Mouse (Mus musculus) MEL (cell line): ENCODE results near the gene Tmem115. TPM values are rescaled to one million over a fixed set of nuclear protein-coding genes. Genes with fewer than 3 reads are reported as not detected.

ENCODE experiments used
- DNase-seq: peaks from one replicate; pipeline ENCODE4 v3.0.0; 2011; ENCODE audit warnings: low read depth, low spot score
- H3K27ac ChIP-seq: 2 replicates; pipeline ENCODE4 v1.5.1; 2012; ENCODE audit warnings: low read depth, mild to moderate bottlenecking, control low read depth, low read length, moderate library complexity; ENCODE audit not compliant: control insufficient read depth
- H3K27me3 ChIP-seq, 2 experiments: fragments of 150-350 bp in 1 of 2; sonication (generic) in 1 of 2; 2 replicates each; pipeline ENCODE4 v1.6.1; 2012; ENCODE audit warnings: low read length in 2 of 2, mild to moderate bottlenecking in 2 of 2, improper control_type of control experiment in 1 of 2, moderate library complexity in 1 of 2; ENCODE audit not compliant: insufficient read depth in 2 of 2, control insufficient read depth in 1 of 2
- H3K36me3 ChIP-seq, 2 experiments: 2 replicates each; pipeline ENCODE4 v1.6.1; 2012 to 2014; ENCODE audit warnings: low read length in 2 of 2, improper control_type of control experiment in 1 of 2, inconsistent platforms in 1 of 2, mild to moderate bottlenecking in 1 of 2; ENCODE audit not compliant: insufficient read depth in 2 of 2, control insufficient read depth in 1 of 2
- H3K4me1 ChIP-seq, 2 experiments: fragments of 150-350 bp in 1 of 2; sonication (generic) in 1 of 2; 2 replicates each; pipeline ENCODE4 v1.6.1; 2012; ENCODE audit warnings: low read length in 2 of 2, improper control_type of control experiment in 1 of 2, mild to moderate bottlenecking in 1 of 2; ENCODE audit not compliant: insufficient read depth in 2 of 2, control insufficient read depth in 1 of 2
- H3K4me3 ChIP-seq, 2 experiments: fragments of 150-350 bp in 1 of 2; sonication (generic) in 1 of 2; 2 replicates each; pipeline ENCODE4 v1.5.1; 2012; ENCODE audit warnings: low read depth in 2 of 2, low read length in 2 of 2, mild to moderate bottlenecking in 2 of 2, moderate library complexity in 2 of 2, control low read depth in 1 of 2, improper control_type of control experiment in 1 of 2; ENCODE audit not compliant: control insufficient read depth in 1 of 2, insufficient read depth in 1 of 2
- H3K79me2 ChIP-seq: 2 replicates; pipeline ENCODE4 v1.6.1; 2012; ENCODE audit warnings: mild to moderate bottlenecking, low read length, moderate library complexity; ENCODE audit not compliant: control insufficient read depth, poor library complexity, insufficient read depth
- H3K9ac ChIP-seq: 2 replicates; pipeline ENCODE4 v1.6.1; 2012; ENCODE audit warnings: low read depth, mild to moderate bottlenecking, control low read depth, low read length, moderate library complexity; ENCODE audit not compliant: control insufficient read depth, poor library complexity, severe bottlenecking
- H3K9me3 ChIP-seq: fragments of 150-350 bp; sonication (generic); replicated peaks from 2 replicates; pipeline ENCODE4 v1.6.1; 2012; ENCODE audit warnings: mild to moderate bottlenecking, low read length, improper control_type of control experiment, moderate library complexity; ENCODE audit not compliant: insufficient read depth
- BHLHE40 ChIP-seq: IDR thresholded peaks from 2 replicates; pipeline ENCODE4 v1.6.1; 2012; ENCODE audit warnings: low read depth, mild to moderate bottlenecking, inconsistent platforms, low read length, improper control_type of control experiment, borderline replicate concordance
- CHD1 ChIP-seq: IDR thresholded peaks from 2 replicates; pipeline ENCODE4 v1.6.1; 2012; ENCODE audit warnings: low read depth, mild to moderate bottlenecking, inconsistent platforms, low read length, improper control_type of control experiment
- CHD2 ChIP-seq: IDR thresholded peaks from 2 replicates; pipeline ENCODE4 v1.6.1; 2011; ENCODE audit warnings: low read length, improper control_type of control experiment
- EP300 ChIP-seq, 2 experiments: IDR thresholded peaks; 2 replicates each; pipeline ENCODE4 v1.6.1; 2011; ENCODE audit warnings: improper control_type of control experiment in 2 of 2, low read length in 2 of 2, low read depth in 1 of 2, mild to moderate bottlenecking in 1 of 2
- ETS1 ChIP-seq: IDR thresholded peaks from 2 replicates; pipeline ENCODE4 v1.6.1; 2012; ENCODE audit warnings: low read depth, mild to moderate bottlenecking, inconsistent platforms, low read length, improper control_type of control experiment, moderate library complexity
- HCFC1 ChIP-seq: IDR thresholded peaks from 2 replicates; pipeline ENCODE4 v1.6.1; 2012; ENCODE audit warnings: low read depth, mild to moderate bottlenecking, inconsistent platforms, low read length, improper control_type of control experiment, moderate library complexity
- KAT2A ChIP-seq: conservative IDR thresholded peaks from 2 replicates; pipeline ENCODE4 v1.6.1; 2012; ENCODE audit warnings: low read depth, low read length, improper control_type of control experiment, inconsistent platforms
- MAX ChIP-seq: IDR thresholded peaks from 2 replicates; pipeline ENCODE4 v1.6.1; 2011; ENCODE audit warnings: low read length, improper control_type of control experiment
- MAZ ChIP-seq: IDR thresholded peaks from 2 replicates; pipeline ENCODE4 v1.6.1; 2012; ENCODE audit warnings: low read depth, mild to moderate bottlenecking, inconsistent platforms, low read length, improper control_type of control experiment
- MXI1 ChIP-seq: IDR thresholded peaks from 2 replicates; pipeline ENCODE4 v1.6.1; 2011; ENCODE audit warnings: mild to moderate bottlenecking, low read depth, low read length, improper control_type of control experiment
- MYB ChIP-seq: IDR thresholded peaks from 2 replicates; pipeline ENCODE4 v1.6.1; 2011; ENCODE audit warnings: mild to moderate bottlenecking, low read depth, low read length, improper control_type of control experiment
- NELFE ChIP-seq: IDR thresholded peaks from 2 replicates; pipeline ENCODE4 v1.6.1; 2011; ENCODE audit warnings: low read depth, low read length, improper control_type of control experiment
- NRF1 ChIP-seq: IDR thresholded peaks from 2 replicates; pipeline ENCODE4 v1.6.1; 2014; ENCODE audit warnings: low read depth, mild to moderate bottlenecking, inconsistent platforms, low read length, improper control_type of control experiment, moderate library complexity; ENCODE audit not compliant: poor library complexity, insufficient read depth, severe bottlenecking
- POLR2AphosphoS2 ChIP-seq: IDR thresholded peaks from 2 replicates; pipeline ENCODE4 v1.6.1; 2011; ENCODE audit warnings: low read length, improper control_type of control experiment
- RAD21 ChIP-seq: IDR thresholded peaks from 2 replicates; pipeline ENCODE4 v1.6.1; 2011; ENCODE audit warnings: mild to moderate bottlenecking, low read depth, low read length, improper control_type of control experiment
- TAL1 ChIP-seq: IDR thresholded peaks from 2 replicates; pipeline ENCODE4 v1.6.1; 2012; ENCODE audit warnings: mild to moderate bottlenecking, inconsistent platforms, low read length, moderate library complexity, mixed read lengths
- USF1 ChIP-seq: IDR thresholded peaks from 2 replicates; pipeline ENCODE4 v1.6.1; 2014; ENCODE audit warnings: low read depth, mild to moderate bottlenecking, inconsistent platforms, low read length, improper control_type of control experiment, moderate library complexity
- ZC3H11A ChIP-seq: IDR thresholded peaks from 2 replicates; pipeline ENCODE4 v1.6.1; 2012; ENCODE audit warnings: low read depth, mild to moderate bottlenecking, inconsistent platforms, low read length, improper control_type of control experiment
- ZKSCAN1 ChIP-seq: IDR thresholded peaks from 2 replicates; pipeline ENCODE4 v1.6.1; 2012; ENCODE audit warnings: low read depth, mild to moderate bottlenecking, inconsistent platforms, low read length, improper control_type of control experiment, moderate library complexity
- ZNF384 ChIP-seq: IDR thresholded peaks from 2 replicates; pipeline ENCODE4 v1.6.1; 2012; ENCODE audit warnings: low read depth, mild to moderate bottlenecking, inconsistent platforms, low read length, improper control_type of control experiment
- polyA plus RNA-seq, 2 experiments: library from polyadenylated mRNA; stranded (reverse) in 1 of 2; unstranded in 1 of 2; fragments of >175 nt in 1 of 2; fragments of >200 nt in 1 of 2; gene quantifications; 2 replicates each; pipeline versions ENCODE4 v1.2.1 to v1.2.4; 2012; ENCODE audit warnings: low replicate concordance in 2 of 2, low read depth in 1 of 2; ENCODE audit not compliant: insufficient read length in 2 of 2, insufficient read depth in 1 of 2, missing spikeins in 1 of 2
- total RNA-seq: library from RNA; depleted of rRNA; stranded (reverse); fragments of 300-350 nt; gene quantifications from 2 replicates; pipeline ENCODE4 v1.2.3, GENCODE M21; 2012

Gene Tmem115
- total and polyA plus RNA-seq, 3 experiments, result 34.6 to 39.3 TPM; not detected in 1

DNA sequence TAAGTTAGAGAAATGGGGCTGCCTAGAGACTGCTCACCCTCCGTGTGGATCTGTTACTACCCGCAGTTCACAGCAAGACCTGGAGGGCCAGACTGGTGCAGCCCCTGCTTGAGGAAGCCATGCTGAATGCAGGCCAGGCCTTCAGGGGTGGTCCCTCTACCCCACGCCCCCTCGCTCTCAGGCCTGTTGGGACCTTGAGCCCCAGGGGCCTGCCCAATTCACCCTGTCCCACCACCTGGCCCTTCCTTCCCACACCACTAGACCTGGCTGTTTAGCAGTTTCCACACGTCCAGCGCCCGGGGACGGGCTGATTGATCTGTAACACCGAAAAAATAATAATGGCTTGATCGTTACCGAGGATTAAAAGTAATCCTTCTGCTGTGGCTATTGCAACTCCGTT, 39.5 kb upstream of the Tmem115 start:
- no peak overlapping the region for H3K27ac ChIP-seq
- peaks cover 0 to 2% of the 10 kb centered on the region in 2 experiments; a peak in 2 of 4 replicates for H3K27me3 ChIP-seq
- H3K9me3 ChIP-seq, result no peaks in the 10 kb centered on the region
- H3K4me3 ChIP-seq, result no peak overlapping the region
- no peak overlapping the region for H3K9ac ChIP-seq
- no peaks in the 10 kb centered on the region for H3K79me2 ChIP-seq
- DNase-seq, result no peak
- H3K36me3 ChIP-seq, result peaks cover 0 to 4% of the 10 kb centered on the region in 2 experiments; a peak in 1 of 4 replicates
- peaks cover 0 to 6% of the 10 kb centered on the region in 2 experiments; a peak in 2 of 4 replicates for H3K4me1 ChIP-seq
- TF ChIP-seq HCFC1 (no peak), ZNF384 (no peak), CHD1 (no peak)

DNA sequence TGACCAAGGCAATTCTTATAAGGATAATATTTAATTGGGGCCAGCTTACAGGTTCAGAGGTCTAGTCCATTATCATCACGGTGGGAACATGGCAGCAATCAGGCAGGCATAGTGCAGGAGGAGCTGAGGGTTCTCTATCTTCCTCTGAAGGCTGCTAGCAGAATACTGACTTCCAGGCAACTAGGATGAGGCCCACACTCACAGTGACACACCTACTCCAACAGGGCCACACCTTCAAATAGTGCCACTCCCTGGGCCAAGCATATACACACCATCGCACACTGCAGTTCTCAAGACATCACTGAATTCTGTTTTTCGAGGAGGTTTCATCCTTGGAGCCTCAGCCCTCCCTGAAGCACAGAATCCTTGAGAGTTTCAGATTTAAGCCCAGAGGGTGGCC, 37.4 kb upstream of the Tmem115 start:
- DNase-seq, result no peak
- Histone ChIP-seq H3K79me2 (no peaks in the 10 kb centered on the region), H3K27me3 (peaks cover 3 to 5% of the 10 kb centered on the region in 2 experiments; a peak in 2 of 4 replicates), H3K27ac (no peak overlapping the region), H3K9me3 (no peaks in the 10 kb centered on the region), H3K4me1 (no peaks in the 10 kb centered on the region), H3K4me3 (no peak overlapping the region), H3K9ac (no peak overlapping the region), H3K36me3 (no peaks in the 10 kb centered on the region)
- TF ChIP-seq MYB, result no peak

DNA sequence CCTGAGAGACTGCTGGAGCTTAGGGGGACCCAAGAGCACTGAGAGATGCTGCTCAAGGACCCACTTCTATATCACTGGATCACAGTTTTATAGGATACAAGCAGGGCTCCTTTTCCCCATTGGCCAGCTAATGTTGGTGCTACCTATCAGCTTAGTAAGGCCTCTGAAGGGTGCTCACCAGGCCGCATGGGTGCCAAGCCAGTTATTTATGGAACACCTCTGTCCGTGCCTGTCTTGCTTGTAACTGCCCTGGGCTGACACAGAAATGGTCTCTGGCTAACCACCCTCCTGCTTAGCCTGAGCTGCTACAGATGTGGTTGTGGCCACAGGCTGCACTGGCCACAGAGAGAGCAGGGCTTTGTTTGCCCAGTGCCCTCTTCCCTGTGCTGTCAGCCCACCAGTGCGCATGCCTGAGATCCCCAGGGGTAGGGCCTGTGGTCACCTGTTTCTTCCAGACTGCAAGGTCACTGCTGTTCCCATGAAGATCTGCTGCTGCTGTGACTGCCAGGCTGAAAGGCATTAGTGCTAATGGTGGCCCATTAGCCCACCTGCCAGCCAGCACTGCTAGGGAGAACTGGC, 32.9 kb upstream of the Tmem115 start:
- DNase-seq, result no peak
- no peaks in the 10 kb centered on the region for H3K79me2 ChIP-seq
- peaks cover 11 to 20% of the 10 kb centered on the region in 2 experiments for H3K27me3 ChIP-seq
- no peak overlapping the region for H3K4me3 ChIP-seq
- no peaks in the 10 kb centered on the region for H3K9me3 ChIP-seq
- TF ChIP-seq TAL1 (no peak), NRF1 (no peak), ETS1 (no peak), POLR2AphosphoS2 (no peak), RAD21 (no peak), MXI1 (no peak), KAT2A (no peak), ZKSCAN1 (no peak), CHD2 (no peak), USF1 (no peak), NELFE (no peak), ZC3H11A (no peak), BHLHE40 (no peak), MYB (no peak), EP300 (IDR thresholded peaks at IDR 0.05; ENCODE audit: low read depth in 1 of 2, low read length in 2 of 2) (no peak), MAZ (no peak), MAX (no peak)
- no peak overlapping the region for H3K27ac ChIP-seq
- H3K36me3 ChIP-seq, result no peaks in the 10 kb centered on the region
- no peaks in the 10 kb centered on the region for H3K4me1 ChIP-seq
- no peak overlapping the region for H3K9ac ChIP-seq
